Mouse (Mus musculus) liver, embryonic 16.5 days (tissue): Measurements from ENCODE around the gene Dnajb12. TPM values are rescaled to one million over a fixed set of nuclear protein-coding genes. Genes with fewer than 3 reads are reported as not detected.
A peak's percentile ranks its signal among the peaks of the same experiment; 100 is the strongest.

ENCODE experiments used
- ATAC-seq: fragments of 200-750 bp; cut with Nextera tagmentation; 2 replicates; pipeline ENCODE4 v1.8.0; 2017; ENCODE audit warnings: low read depth, mild to moderate bottlenecking, moderate number of reproducible peaks, moderate library complexity
- H3K27ac ChIP-seq: fragments of 300-500 bp; sonication (generic); 2 replicates; pipeline ENCODE4 v1.5.1; 2014; ENCODE audit warnings: mild to moderate bottlenecking, low read length
- H3K27me3 ChIP-seq: fragments of 300-500 bp; sonication (generic); 2 replicates; pipeline ENCODE4 v1.6.1; 2014; ENCODE audit warnings: low read depth, low read length, mixed read lengths; ENCODE audit not compliant: control insufficient read depth, insufficient read depth
- H3K36me3 ChIP-seq: fragments of 300-500 bp; sonication (generic); 2 replicates; pipeline ENCODE4 v1.6.1; 2014; ENCODE audit warnings: mild to moderate bottlenecking; ENCODE audit not compliant: control insufficient read depth, insufficient read depth
- H3K4me1 ChIP-seq: fragments of 300-500 bp; sonication (generic); 2 replicates; pipeline ENCODE4 v1.6.1; 2014; ENCODE audit warnings: low read depth, low read length, mixed read lengths; ENCODE audit not compliant: control insufficient read depth
- H3K4me2 ChIP-seq: fragments of 300-500 bp; sonication (generic); 2 replicates; pipeline ENCODE4 v1.6.1; 2014; ENCODE audit warnings: low read depth, low read length, mixed read lengths
- H3K4me3 ChIP-seq: fragments of 300-500 bp; sonication (generic); 2 replicates; pipeline ENCODE4 v1.5.1; 2014; ENCODE audit warnings: low read depth, mild to moderate bottlenecking, low read length
- H3K9ac ChIP-seq: fragments of 300-500 bp; sonication (generic); 2 replicates; pipeline ENCODE4 v1.6.1; 2014; ENCODE audit warnings: low read depth, low read length
- H3K9me3 ChIP-seq: fragments of 300-500 bp; sonication (generic); replicated peaks from 2 replicates; pipeline ENCODE4 v1.6.1; 2016; ENCODE audit warnings: low read length; ENCODE audit not compliant: control insufficient read depth
- WGBS: fragments of 180-500 bp; shearing (Covaris S2); extraction: QIAGEN DNeasy Blood & Tissue Kit; methylation state at CpG from one replicate; pipeline ENCODE4 v1.1.7; 2014; ENCODE audit not compliant: insufficient replicate concordance; 5-methylcytosine and 5-hydroxymethylcytosine counted together
- polyA plus RNA-seq: library from polyadenylated mRNA; unstranded; fragments of >200 nt; fragmentation: Nextera tagmentation; extraction: Ambion mirVana; gene quantifications from 2 replicates; pipeline ENCODE4 v1.2.1, GENCODE M21; 2015

Gene Dnajb12
- 14.8 and 15.5 TPM in 2 replicates for polyA plus RNA-seq

DNA sequence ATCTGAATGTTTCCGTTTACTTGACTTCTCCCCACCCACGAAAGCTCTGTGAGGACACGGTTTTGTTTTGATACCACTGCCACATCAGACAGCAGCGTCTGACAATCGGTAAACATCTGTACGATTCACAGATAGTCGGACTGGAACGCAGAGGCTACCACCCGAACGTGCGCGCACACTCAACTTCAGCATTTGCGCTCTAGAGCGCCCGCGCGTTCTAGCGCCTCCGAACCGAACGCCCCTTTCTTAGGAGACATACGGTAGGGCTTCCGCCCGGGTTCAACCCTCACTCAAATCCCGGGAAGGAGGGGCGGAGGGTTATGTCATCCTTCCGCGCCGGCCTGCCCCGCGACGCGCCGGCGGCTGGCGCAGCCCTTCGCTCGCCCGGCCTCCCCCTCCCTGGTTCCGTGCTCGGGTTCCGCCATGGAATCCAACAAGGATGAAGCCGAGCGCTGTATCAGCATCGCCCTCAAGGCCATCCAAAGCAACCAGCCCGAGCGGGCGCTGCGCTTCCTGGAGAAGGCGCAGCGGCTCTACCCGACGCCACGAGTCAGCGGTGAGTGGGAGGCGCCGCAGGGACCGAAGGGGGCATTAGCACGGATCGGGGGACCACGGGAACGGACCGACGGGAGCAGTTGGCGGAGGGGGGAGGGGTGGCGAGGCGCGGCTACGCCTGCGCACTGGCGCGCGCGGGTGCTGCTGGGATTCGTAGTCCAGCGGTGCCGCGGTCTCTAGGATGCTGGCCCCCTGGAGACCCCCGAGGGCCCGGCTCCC is at the start of gene Dnajb12:
Gene Dnajb12 (plus strand): TSS at position 302 of the 774 bp plus-strand sequence.
- peak within 1 kb of the TSS; percentile 69 for H3K4me2 ChIP-seq
- H3K27ac ChIP-seq, result peak within 1 kb of the TSS; percentile 100
- H3K4me3 ChIP-seq, result peak within 1 kb of the TSS; percentile 96
- no peaks in the 10 kb centered on the region for H3K36me3 ChIP-seq
- peak within 1 kb of the TSS; percentile 99 for H3K9ac ChIP-seq
- peak; percentile 80 for ATAC-seq
- H3K27me3 ChIP-seq, result no peaks in the 10 kb centered on the region
- under 1% methylated on average over 80 of the region's 80 CpGs for WGBS
- H3K9me3 ChIP-seq, result no peaks in the 10 kb centered on the region
- peaks cover 63% of the 10 kb centered on the region for H3K4me1 ChIP-seq

DNA sequence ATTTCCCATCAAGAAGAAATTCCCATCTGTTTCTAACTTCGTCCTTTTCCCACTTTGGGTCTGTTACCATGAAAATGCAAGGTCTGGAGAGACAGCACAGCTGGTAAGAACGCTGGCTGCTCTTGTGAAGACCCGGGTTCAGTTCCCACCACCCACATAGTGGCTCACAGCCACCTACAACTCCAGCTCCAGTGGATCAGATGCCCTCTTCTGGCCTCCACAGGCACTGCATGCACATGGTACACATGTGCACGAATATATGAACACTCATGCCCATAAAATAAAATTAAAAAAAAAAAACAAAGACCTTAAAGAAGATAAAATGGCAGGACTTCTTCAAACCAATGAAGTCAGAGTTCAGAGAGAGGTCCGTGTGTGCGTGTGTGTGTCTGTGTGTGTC is 49.5 kb upstream of the Dnajb12 start:
- ATAC-seq, result no peak
- no peaks in the 10 kb centered on the region for H3K27me3 ChIP-seq
- H3K9ac ChIP-seq, result no peak overlapping the region
- no peak overlapping the region for H3K27ac ChIP-seq
- WGBS, result 78% methylated on average over 6 of the region's 6 CpGs
- no peaks in the 10 kb centered on the region for H3K4me1 ChIP-seq
- no peak overlapping the region for H3K4me2 ChIP-seq
- H3K4me3 ChIP-seq, result no peak overlapping the region
- H3K9me3 ChIP-seq, result no peaks in the 10 kb centered on the region
- peaks cover 7% of the 10 kb centered on the region; the same call in 1 of the 2 replicates for H3K36me3 ChIP-seq

DNA sequence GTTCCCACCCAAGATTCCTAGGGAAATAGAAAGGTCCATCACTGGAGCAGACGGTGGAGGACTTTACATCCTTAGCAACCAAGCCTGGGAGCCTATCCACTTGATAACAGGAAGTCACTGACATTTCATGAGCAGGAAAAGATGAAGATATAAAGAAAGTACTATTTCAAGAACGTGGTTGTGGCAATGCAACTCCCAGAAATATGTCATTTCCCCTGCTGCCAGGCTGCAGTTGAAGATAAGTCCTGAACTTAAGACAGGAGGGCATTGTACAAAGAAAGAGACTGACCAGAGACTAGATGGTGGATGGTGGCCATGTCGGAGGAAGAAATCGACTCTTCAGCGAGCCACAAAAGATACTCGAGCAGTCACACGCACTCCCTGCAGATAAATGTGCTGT is 47.4 kb upstream of the Dnajb12 start:
- WGBS, result 11% methylated on average over 7 of the region's 7 CpGs
- Histone ChIP-seq H3K27me3 (no peaks in the 10 kb centered on the region), H3K36me3 (peaks cover 7% of the 10 kb centered on the region; the same call in 1 of the 2 replicates), H3K9me3 (no peaks in the 10 kb centered on the region), H3K4me3 (no peak overlapping the region), H3K4me1 (no peaks in the 10 kb centered on the region), H3K27ac (no peak overlapping the region), H3K9ac (no peak overlapping the region), H3K4me2 (no peak overlapping the region)
- ATAC-seq, result peak; percentile 30; the same call in 1 of the 2 replicates

DNA sequence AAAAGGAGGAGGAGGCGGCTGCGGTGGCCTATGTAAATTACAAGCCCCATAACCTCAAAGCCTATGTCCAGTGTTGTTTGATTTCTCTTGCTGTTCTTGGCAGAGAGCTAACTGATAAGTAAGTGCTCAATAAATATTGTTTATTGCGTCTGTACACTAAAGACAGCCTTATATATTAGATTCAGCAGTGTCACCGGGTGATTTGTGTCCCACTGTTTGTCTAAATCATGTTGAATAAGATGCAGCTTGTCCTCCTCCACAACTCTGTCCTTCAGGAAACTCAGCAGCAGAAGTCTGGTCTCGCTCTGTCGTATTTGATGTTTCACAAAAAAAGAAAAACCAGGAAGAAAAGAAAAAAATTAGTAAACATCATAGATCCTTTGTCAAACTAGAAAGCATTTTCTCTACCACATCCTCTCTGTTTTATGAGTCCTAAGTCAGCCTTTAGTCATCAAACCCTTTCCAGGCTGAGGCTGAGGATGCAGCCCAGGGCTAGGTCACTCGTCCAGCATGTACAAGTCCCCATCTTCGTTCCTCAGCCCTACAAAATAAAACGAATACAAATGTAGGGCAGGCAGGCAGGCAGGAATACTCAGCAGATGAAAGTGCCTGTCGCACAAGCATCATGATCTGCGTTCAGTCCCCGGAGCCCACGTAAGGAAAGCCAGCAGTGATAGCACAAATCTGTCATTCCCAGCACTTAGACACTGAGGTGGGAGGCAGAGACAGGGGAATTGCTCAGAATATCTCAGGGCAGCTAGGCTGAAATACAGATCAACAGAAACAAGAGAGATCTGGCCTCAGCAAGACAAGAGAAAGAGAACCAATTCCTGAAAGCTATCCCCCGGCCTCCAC is 43.8 kb upstream of the Dnajb12 start:
- Histone ChIP-seq H3K9ac (no peak overlapping the region), H3K9me3 (no peaks in the 10 kb centered on the region), H3K27ac (no peak overlapping the region), H3K36me3 (no peaks in the 10 kb centered on the region), H3K4me2 (no peak overlapping the region), H3K4me1 (no peaks in the 10 kb centered on the region), H3K4me3 (no peak overlapping the region), H3K27me3 (no peaks in the 10 kb centered on the region)
- no peak for ATAC-seq
- 78% methylated on average over 14 of the region's 14 CpGs for WGBS

DNA sequence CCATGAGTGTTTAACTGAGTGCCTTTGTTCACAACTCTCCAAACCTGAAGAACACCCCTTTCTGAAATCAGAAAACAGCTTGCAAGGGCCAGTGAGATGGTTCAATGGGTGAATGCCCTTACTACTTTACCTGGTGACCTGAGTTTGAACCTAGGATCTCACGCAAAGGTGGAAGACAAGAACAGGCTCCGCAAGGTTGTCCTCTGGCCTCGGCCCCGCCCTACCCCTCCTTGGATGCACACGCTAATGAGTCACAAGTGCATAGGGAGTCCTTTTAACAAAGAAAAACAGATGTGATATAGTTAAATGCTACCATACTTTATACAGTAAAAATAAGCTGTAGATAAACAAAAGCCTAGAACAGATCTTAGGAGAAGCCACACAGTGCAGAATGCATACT is 41.9 kb upstream of the Dnajb12 start:
- H3K36me3 ChIP-seq, result no peaks in the 10 kb centered on the region
- H3K9ac ChIP-seq, result no peak overlapping the region
- no peak for ATAC-seq
- no peak overlapping the region for H3K27ac ChIP-seq
- WGBS, result 83% methylated on average over 5 of the region's 5 CpGs
- H3K4me3 ChIP-seq, result no peak overlapping the region
- no peaks in the 10 kb centered on the region for H3K9me3 ChIP-seq
- H3K27me3 ChIP-seq, result no peaks in the 10 kb centered on the region
- H3K4me2 ChIP-seq, result no peak overlapping the region
- no peaks in the 10 kb centered on the region for H3K4me1 ChIP-seq

DNA sequence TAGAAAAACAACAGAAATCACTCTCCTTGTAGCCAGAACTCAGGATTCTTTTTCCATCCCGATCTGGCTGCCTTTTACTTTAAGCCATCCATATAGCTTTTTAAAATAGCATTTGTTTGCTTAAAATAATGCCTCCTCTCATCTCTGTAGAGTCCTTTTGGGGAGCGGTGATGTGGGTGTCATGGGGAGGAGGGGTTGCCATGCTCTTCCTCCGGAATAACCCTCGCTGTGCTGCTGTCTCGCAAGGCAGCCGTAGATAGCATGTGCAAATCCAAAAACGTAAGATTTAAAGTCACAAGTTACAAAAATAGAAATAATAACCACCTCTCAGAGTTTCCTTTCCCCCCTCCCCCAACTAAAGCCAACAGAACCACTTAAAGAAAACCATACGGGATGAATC is 37.9 kb upstream of the Dnajb12 start:
- Histone ChIP-seq H3K4me3 (no peak overlapping the region), H3K27me3 (no peaks in the 10 kb centered on the region), H3K4me2 (no peak overlapping the region), H3K9ac (no peak overlapping the region), H3K36me3 (no peaks in the 10 kb centered on the region), H3K27ac (no peak overlapping the region), H3K4me1 (no peaks in the 10 kb centered on the region), H3K9me3 (no peaks in the 10 kb centered on the region)
- WGBS, result 86% methylated on average over 8 of the region's 8 CpGs
- ATAC-seq, result no peak

DNA sequence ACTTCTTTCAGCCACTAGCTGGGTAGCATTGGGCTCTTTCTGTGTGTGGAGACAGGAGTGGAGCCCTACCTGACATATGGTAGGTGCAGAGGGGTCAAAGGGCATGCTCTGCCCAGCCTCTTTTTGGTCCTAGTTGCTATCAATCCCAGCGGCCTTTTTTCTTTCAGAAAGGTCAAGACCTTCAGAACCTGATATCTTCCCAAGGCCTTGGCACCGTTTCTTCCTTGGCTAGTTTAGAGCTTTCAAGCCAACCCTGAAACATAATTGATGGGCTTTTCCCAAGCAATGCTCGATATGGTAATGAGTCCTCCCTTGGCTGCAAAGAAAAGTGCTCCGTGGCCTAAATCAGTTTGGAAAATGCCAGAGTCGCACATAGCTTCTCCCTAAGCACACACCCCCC is 36.2 kb upstream of the Dnajb12 start:
- no peaks in the 10 kb centered on the region for H3K36me3 ChIP-seq
- ATAC-seq, result no peak
- WGBS, result 56% methylated on average over 5 of the region's 5 CpGs
- no peaks in the 10 kb centered on the region for H3K27me3 ChIP-seq
- H3K27ac ChIP-seq, result no peak overlapping the region
- no peak overlapping the region for H3K4me3 ChIP-seq
- no peaks in the 10 kb centered on the region for H3K4me1 ChIP-seq
- H3K9me3 ChIP-seq, result no peaks in the 10 kb centered on the region
- H3K4me2 ChIP-seq, result no peak overlapping the region
- H3K9ac ChIP-seq, result no peak overlapping the region

DNA sequence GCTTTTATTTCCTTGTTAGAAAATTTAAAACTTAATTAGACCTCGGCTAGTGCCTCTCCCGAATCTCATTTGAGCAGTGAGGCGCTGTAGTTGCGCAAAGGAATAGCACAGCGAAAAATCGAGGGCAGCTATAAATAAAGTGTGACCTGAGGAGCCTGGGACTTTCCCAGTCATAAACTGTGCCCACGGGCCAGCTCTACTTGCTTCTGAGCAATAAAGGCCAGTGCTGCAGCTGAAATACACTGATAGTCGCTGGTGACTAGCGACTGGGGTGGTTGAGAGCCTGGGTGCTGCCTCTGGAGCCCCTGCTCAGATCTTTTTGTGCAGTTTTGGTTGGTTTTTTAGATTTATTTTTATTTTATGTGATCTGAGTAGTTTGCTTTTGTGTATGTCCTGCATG is 34.7 kb upstream of the Dnajb12 start:
- no peaks in the 10 kb centered on the region for H3K4me1 ChIP-seq
- H3K9me3 ChIP-seq, result no peaks in the 10 kb centered on the region
- WGBS, result 73% methylated on average over 9 of the region's 9 CpGs
- no peak overlapping the region for H3K4me3 ChIP-seq
- H3K9ac ChIP-seq, result no peak overlapping the region
- no peak overlapping the region for H3K27ac ChIP-seq
- no peak for ATAC-seq
- H3K4me2 ChIP-seq, result no peak overlapping the region
- H3K36me3 ChIP-seq, result no peaks in the 10 kb centered on the region
- H3K27me3 ChIP-seq, result no peaks in the 10 kb centered on the region

DNA sequence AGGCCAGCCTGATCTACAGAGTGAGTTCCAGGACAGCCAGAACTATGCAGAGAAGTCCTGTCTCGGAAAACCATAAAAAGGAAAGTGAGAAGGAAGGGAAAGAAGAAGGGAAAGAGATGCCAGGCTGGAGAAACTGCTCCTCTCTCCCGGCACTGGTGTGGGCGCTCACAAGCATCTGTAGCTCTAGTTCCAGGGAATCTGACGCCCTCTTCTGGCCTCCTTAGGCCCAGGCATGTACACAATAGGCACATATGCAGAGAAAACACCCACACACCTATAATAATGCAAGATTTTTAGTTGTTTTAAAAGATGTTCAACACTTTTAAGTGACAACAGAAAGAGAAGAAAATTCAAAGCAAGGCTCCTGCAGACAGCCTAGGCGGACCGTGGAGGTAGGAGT is 32.9 kb upstream of the Dnajb12 start:
- Histone ChIP-seq H3K9ac (no peak overlapping the region), H3K27ac (no peak overlapping the region), H3K36me3 (no peaks in the 10 kb centered on the region), H3K4me2 (no peak overlapping the region), H3K4me3 (no peak overlapping the region), H3K27me3 (no peaks in the 10 kb centered on the region), H3K9me3 (no peaks in the 10 kb centered on the region), H3K4me1 (no peaks in the 10 kb centered on the region)
- 62% methylated on average over 6 of the region's 6 CpGs for WGBS
- no peak for ATAC-seq
